Mouse (Mus musculus) CH12F3 (cell line): ENCODE results near the gene Map4k4.

Source experiments
- in situ Hi-C: fragments of 300-500 bp; cut with MboI; formaldehyde crosslinking; loops from 2 replicates; pipeline ENCODE4 v1.14.3; 2020; ENCODE audit warnings: low sequenced_read_pairs

Gene Map4k4

DNA sequence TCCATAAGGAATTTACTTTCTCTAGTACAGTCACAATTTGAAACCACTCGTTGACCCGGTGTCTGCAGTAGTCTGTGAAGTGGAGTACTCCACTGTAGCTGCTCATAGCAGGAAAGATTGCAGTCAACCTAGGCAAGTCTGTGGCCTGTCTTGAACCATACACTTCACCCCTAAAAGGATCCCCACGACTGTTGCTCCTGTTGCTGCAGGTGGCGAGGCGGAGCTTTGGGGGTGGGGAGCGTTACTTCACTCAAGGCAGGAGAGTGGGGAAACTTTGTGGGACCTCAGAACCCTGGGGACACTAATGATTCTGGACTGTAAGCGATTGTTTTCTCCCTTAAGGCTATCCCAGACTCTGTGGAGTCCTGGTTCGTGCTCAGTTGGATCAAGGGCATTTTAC is 34.2 kb downstream of the Map4k4 start:
- in situ Hi-C loops, result no loop called here

DNA sequence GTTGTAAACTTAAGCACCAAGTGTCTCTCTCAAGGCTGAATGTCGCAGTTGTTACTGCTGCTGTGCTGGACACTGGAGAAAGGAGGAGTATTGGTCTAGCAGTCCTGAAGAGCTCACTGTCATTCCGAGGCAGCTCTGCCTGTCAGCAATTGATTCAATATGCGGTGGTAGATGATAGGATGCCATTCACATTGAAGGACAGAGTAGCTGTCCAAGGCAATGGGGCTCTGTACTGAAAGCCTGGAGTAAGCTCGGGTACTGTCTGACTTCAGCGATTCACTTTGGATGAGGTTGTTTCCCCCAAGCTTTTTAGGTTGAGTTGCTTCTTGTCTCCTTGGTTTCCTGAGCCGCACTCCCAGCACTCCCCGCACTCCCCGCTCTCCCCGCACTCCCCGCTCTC is 34.9 kb downstream of the Map4k4 start:
- in situ Hi-C loops, result no loop called here

DNA sequence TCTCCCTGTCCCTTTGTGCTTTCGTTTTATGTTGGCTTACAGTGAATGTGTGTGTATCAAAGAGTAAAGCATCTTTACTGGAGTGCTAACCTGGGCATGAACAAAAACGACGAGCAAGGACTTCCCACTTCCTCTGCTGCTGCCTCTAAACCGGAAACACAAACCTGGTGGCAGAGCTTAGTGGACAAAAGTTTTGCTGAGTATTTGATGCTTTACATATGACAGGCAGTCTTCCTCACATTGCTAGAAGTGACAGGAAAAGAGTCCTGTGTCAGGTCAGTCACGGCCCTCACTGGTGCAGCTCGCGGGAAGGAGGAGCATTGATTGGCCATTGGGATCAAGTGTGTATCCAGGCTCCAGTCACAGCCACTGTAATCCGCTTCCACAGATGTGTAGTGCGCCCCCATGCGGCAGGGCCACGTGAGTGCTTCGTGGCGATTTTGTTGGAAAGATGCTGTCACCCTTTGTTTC is 35.7 kb downstream of the Map4k4 start:
- in situ Hi-C loops, result no loop called here

DNA sequence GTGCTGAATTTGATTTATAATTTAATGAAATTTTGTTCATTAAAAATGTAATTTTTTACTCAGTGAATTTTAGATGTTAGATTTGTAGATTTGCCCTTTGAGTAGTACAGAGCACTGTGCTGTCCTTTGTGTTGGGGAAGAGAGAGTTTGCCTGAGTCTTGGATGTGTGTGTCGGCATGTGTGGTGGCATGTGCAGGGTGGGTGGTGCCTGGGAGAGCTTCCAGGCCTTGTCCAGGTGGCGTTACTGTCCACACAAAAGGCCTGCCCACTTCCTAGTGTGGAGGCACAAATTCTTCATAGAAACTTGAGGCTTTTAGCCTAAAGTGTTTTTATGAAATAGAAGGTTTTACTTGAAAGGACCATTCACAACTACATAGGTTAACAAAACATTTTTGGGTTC is 36.2 kb downstream of the Map4k4 start:
- in situ Hi-C loops, result no loop called here

DNA sequence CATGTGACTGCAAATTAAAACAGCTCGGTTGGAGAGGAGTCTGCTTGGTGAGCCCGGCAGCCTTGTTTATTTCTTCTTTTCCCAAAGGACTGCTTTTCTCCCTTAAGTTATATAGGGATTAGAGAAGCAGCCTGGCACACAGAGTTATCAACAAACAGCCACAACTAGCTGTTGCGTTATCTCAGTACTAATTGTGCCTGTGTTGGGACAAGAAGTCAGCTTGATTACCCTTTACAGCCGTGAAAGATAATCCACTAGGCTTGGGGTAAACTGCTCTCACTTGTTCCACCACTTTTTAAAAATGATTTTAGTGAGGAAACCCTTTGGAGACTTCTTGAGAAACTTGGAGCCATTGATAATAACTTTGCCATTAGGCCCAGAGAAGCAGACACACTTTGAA is 36.9 kb downstream of the Map4k4 start:
- in situ Hi-C loops, result no loop called here

DNA sequence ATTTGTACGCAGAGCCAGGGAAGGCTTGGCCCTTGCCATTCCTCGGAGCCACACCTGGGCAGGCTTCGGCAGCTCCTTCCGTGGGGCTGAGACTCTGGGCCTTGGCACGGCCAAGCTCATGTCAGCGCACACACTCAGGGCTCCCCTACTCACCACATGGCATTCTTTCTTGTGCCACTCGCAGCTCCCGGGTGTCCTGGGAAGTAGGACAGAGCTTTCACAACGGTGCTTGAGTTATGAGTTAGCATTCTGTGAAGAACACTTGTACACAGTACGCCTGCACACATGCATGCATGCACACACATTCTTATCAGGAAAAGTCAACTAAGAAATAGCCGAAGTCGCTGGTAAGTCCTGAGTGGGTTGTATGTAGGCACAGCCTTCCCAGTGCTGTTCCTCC is 38.7 kb downstream of the Map4k4 start:
- in situ Hi-C loops, result no loop called here

DNA sequence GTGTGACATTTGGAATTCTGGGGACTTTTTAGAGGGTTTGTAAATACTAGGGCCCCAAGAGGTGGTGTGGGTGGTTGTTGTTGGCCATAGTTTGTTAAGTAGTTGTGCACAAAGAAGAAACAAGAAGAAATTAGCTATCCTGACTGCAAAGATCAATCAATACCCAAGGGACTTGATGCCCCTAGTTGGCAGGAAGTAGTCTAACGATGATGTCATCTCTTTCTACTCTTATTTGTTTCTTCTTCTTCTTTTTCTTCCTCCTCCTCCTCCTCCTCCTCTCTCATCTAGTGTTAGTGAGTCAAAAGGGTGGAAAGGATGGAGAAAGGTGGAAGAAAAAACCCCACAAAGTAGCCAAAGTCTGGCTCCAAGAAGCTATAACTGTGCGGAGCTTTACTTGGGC is 39.6 kb downstream of the Map4k4 start:
- in situ Hi-C loops, result no loop called here

DNA sequence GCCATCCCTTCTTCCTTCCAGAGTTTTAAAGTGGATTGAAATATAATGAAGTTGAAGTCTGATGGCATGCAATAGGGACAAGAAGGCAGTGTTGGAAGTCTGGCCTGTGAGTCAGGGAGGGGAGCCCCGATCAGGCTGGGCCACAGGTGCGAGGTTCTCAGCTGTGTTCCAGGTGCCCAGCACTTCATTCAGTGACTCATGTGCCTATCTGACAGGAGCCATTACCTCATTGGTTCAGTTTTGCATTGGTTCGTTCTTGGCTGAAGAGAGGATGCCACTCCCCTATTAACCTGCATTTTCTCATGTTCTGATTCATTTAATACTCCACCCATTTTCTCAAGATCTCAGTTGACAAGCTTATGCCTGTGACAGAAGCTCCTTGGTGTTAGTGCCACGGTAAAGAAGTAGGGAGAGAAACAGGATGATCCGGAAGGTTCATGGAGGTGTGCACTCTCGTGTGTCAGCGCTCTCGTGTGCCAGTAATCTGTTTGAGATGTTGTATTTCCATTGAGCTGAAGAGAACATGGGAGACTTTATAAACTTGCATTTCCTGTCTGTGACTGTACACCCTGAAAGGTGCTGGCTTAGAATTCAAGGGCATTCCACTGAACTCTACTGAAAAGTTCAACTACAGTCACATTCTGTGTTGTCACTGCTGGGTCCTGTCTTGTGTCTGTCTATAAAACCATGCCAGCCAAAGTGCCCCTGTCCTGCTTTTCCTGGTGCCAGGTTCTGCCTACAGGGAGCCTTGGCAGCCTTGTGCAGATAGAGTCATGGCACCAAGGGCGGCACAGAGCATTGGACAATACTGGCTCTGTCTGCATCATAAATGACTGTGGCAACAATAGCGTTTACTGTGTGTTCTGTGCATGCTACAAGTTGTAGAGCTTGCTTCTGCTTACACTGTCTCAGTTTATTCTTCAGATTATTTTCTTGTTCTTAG is 40.8 kb downstream of the Map4k4 start:
- in situ Hi-C loops, result no loop called here

DNA sequence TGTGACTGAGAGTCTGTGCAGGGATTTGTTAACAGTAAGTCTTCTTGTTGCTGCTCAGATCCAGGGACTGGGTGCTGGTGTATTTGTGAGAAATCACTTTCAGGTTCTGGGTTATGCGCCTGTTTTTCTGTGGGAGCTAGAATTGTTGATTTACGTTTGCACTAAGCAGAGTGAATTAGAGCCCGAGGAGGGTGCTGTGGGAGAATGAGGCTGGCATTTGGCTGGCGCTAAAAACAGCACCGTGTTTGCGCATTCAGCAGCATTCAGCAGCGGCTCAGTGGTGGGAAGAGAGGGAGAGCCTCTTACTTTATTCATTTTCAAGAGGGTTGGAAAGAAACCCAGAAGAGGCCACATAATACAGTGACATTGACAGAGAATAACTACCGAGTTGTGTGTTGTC is 42.2 kb downstream of the Map4k4 start:
- in situ Hi-C loops, result no loop called here

DNA sequence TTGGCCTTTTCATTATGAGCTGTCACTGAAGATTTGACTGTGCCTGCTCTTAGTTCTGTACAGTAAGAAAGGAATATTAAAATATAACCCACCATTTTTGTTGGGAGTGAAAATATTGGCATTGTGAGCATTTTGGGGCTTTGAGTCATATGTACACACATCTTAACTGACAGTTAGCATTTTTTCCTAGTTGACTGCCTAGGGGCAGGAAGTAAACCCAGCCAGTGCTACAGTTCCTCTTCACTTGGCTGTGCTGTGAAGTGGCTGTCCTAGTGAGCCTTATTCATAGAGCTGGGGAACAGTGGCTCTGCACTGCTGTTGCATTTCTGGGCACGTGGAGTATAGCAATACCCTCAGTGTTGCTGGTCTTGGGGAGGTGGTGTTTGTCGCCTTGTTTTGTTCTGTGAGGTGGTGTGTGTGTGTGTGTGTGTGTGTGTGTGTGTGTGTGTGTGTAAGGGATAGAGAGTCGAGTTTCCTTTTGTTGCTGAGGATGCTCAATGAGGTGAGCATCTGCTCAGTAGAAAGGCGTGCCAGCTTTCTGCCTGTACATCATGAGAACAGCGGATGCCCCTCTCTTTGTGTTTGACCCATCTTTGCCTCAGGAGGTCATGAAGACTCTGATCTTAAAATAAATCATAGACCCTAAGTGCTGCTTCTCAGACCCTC is 43.7 kb downstream of the Map4k4 start:
- in situ Hi-C loops, result no loop called here

DNA sequence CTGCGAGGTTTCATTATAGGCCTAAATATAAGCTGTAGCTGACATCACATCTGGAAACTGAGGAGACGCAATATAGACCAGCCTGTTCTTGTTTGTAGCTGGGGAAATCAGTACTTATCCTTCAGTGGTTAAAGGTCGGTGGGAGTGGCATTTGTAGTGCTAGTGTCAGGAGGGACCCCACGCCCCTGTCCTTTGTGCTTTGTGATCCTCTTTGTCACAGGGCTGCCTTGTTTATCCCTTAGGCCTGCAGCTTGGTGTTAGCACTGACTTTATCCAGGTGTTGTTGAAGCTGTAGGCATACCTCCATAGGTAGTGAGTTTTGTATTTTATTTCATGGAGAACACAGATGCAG is 44.2 kb downstream of the Map4k4 start:
- in situ Hi-C loops, result no loop called here

DNA sequence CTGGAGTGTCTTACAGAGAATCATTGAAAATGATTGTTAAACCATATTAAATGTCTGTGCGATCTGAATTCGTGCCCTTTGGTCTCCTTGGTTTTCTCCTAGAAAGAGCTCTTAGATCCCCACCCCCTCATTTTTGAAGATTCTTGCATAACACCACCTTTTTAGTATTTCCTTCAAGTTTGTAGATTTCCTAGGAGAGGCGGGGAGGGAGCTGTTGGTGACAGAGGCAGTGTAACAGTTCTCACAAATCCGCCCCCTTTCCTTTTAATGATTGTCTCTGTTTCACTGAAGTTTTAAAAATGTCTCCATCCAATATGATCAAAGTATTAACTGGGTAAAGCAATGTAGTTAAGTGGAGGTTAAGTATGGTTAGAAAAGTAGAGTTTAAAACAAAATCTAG is 45.7 kb downstream of the Map4k4 start:
- in situ Hi-C loops, result no loop called here

DNA sequence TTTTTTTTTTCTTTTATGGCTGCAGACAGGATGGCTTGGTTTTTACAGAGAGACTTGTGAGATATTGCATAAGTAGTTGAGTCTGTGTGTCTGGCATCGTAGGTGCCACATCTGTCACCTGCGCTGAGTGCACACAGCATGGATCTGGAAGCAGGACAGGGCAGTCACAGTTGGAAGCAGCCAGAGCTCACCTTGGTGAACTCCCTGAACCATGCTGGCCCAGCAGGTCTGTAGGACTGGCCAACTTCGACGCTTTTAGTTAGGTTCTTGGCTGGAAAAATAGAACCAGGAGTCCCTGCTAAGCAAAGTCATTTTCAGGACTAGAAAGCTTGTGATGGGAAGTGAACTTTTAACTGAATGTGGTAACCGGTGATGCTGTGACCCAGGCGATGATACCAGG is 46.5 kb downstream of the Map4k4 start:
- in situ Hi-C loops, result no loop called here

DNA sequence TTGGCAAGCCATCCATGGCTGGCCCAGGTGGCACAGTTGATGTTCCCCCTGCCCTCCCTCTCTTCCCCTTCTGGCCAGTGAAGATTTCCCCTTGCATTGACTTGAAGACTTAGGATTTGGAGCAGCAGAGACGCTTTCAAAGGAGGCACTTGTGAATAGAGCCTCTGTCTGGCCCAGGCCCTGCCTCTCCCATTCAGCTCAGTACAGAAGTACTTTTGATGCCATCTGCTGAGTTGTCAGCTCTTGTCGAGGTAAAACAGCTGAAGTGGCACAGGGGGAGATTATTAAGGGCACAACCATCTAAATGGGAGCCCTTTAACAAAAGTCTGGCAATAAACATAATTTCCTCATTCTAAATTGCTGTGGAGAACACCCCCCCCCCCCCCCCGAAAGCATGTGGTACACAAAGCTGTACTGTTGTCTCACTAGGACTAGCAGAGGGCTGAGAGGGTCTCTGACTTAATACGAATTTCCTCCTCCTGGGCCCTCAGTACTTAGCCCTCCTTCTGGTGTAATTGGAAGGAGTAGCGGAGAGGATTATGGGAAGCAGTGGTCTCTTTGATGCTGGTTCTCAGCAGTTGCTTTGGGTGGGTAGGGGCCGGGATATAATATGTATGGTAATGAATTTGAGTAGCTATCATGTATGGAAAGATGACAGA is 47.1 kb downstream of the Map4k4 start:
- in situ Hi-C loops, result no loop called here

DNA sequence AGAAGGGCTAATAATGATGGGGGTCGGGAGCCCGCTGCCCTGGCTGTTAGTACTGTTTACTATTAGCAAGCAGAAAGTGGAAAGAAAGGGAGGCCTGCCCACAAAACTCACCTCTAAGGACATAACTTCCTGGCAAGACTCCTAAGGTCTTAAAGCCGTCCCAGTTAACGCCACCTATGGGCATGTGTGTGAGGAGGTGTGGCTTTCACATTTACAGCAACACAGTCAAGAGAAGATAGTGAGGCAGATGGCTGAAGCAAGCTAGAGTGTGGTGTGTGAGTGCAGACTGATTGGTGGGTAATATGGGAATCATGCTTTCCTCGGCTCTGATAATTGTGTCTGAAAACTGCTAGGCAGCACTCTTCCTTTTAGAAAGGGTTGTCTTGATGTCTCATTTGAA is 48.5 kb downstream of the Map4k4 start:
- in situ Hi-C loops, result no loop called here

DNA sequence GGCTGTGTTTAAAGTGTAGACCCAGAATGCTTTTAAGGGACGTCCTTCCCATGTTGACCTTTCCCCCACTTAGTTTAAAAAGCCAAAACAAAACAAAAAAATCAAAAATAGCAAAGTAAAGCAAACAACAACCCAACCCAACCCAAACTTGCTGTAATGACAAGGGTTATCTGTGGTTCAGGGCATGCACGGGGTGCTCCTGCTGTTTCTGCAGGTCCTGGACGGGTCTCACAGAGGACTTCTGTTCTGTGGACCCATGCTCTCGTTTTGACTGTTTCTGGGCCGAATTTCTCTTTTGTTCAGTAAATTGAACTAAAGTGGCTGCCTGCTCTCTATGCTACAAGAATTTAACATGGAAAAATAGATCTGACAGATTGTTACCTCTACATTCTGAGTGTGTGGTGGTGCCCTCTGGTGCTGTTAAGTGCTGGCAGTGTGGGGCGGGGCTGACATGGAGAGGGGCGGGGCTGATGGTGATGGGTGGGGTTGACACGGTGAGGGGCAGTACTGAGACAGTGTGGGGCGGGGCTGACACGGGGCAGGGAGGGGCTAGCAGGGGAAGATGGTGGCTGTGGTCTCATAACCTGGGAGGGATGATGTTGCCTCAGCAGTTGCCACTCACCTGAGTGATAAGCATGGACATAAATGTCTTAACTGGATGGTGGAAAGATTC is 49.2 kb downstream of the Map4k4 start:
- in situ Hi-C loops, result no loop called here

DNA sequence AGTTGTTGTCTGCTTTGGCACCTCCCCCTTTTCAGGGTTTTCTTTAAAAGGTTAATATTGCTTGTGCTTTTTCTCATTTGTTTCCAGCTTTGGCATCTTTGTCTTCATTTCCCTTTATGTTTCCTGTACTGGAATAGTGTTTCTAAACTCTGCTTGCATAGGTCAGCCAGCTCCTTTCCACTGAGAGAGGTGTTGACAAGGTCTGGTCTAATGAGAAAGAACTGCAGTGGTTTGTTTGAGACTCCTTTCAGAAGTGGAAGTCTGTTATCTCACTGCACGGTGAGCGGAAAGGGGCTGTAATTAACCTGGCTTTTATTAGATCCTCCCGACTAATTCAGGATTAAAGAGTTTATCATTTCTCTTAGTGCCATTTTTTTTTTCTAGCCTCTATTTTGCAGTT is 49.9 kb downstream of the Map4k4 start:
- in situ Hi-C loops, result no loop called here

DNA sequence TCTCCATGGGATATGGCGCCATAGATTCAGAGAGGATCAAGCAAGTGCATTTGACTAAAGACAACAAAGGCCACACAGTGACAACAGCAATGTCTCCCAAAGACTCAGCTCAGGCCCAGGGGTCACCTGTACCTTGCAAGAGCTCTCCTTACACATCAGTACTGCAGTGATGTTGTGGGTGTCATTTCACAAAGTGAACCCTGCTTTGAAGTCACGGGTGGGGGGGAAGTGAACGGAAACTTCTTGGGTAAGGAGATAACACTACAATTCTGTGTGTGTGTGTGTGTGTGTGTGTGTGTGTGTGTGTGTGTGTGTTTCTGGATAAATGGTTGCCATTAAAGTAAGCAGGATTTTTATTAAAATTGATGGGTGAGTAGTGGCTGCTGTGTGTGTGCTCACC is 53.9 kb downstream of the Map4k4 start:
- in situ Hi-C loops, result no loop called here

DNA sequence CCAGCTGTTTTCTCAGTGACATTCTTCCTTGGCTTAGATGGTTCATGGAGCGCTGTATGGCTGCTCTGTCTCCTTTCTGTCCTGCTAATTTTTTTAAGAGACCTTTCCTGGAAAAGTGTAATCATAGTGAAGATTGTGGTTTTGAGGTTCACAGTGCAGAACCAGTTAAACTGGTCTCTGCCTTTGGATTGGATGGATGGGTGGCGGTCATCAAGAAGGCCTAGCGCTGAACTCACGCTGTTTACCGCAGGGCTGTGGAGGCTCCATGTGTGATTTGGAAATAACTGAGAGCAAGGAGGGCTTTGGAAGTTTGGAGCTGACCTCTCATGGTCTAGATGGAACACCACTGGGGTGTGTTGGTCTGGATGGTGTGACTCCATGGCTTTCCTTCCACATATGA is 56.0 kb downstream of the Map4k4 start:
- in situ Hi-C loops, result no loop called here

DNA sequence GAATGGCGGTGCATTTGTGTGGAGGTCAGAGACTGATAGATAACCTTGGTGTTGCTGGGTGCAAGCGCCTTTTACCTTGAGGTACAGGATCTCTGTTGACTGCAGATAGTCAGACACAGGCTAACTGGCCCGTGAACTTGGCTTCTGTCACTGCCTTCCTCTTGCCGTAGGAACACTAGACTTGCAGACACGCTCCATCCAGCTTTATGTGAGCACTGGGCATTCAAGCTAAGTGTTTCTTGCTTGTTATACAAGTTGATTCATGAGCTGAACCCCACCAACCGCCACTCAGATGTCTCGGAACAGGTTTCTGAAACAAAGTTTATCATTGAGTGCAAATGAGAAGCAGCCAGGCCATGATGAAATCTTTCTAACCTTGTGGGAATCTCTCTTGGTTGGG is 57.3 kb downstream of the Map4k4 start:
- in situ Hi-C loops, result no loop called here

DNA sequence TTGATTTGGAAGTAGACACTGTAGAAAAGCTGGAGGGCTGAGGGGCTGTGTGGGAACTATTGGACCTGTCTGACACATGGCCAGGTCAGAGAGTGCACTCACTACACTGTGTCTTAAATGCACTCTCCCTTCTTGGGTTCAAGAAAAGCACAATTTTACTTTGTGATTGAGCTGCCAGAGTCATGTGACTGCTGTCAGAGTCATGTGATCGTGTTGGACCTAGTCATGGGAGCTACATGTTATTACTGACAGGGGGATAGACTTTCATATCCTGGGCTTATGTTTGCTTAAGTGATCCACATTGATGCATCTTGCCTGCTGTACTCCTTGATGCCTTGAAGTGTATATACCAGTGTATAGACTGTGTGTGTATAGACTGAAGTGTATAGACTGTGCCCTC is 59.9 kb downstream of the Map4k4 start:
- in situ Hi-C loops, result no loop called here
